Mouse (Mus musculus): Measurements from ENCODE around the gene Zbtb11.

Gene Zbtb11

GRCm38 (mm10) chr16:55969147-55969546 lies 4.5 kb upstream of the Zbtb11 start:
- ATAC-seq (ENCODE audit: insufficient number of reproducible peaks, low FRiP score, low TSS enrichment): no peak

- ATAC-seq (ENCODE audit: insufficient number of reproducible peaks, low FRiP score, low TSS enrichment): no peak
Observed at GRCm38 (mm10) chr16:55970416-55970815, 3.3 kb upstream of the Zbtb11 start.

GRCm38 (mm10) chr16:55971735-55972615 lies 1.7 kb upstream of the Zbtb11 start:
- no peak for ATAC-seq (ENCODE audit: insufficient number of reproducible peaks, low FRiP score, low TSS enrichment)

- no peak for ATAC-seq (ENCODE audit: insufficient number of reproducible peaks, low FRiP score, low TSS enrichment)
Observed at GRCm38 (mm10) chr16:55972626-55973201, 969 bp upstream of the Zbtb11 start.

- ATAC-seq (ENCODE audit: insufficient number of reproducible peaks, low FRiP score, low TSS enrichment): peak; percentile 49
Observed at GRCm38 (mm10) chr16:55974256-55974902, 696 bp downstream of the Zbtb11 start.

GRCm38 (mm10) chr16:55974903-55975285 lies 1.2 kb downstream of the Zbtb11 start:
- 0 out of 2 replicates have a peak, but pooled peaks have one; percentile 3 for ATAC-seq (ENCODE audit: insufficient number of reproducible peaks, low FRiP score, low TSS enrichment)

GRCm38 (mm10) chr16:55986001-55986400 lies 12.3 kb downstream of the Zbtb11 start:
- ATAC-seq (ENCODE audit: insufficient number of reproducible peaks, low FRiP score, low TSS enrichment): no peak

GRCm38 (mm10) chr16:55990311-55990710 lies 16.6 kb downstream of the Zbtb11 start:
- no peak for ATAC-seq (ENCODE audit: insufficient number of reproducible peaks, low FRiP score, low TSS enrichment)

- no peak for ATAC-seq (ENCODE audit: insufficient number of reproducible peaks, low FRiP score, low TSS enrichment)
Observed at GRCm38 (mm10) chr16:55994235-55994634, 20.6 kb downstream of the Zbtb11 start.

GRCm38 (mm10) chr16:56006798-56007197 lies 33.1 kb downstream of the Zbtb11 start:
- no peak for ATAC-seq (ENCODE audit: insufficient number of reproducible peaks, low FRiP score, low TSS enrichment)

- ATAC-seq (ENCODE audit: insufficient number of reproducible peaks, low FRiP score, low TSS enrichment): no peak
Observed at GRCm38 (mm10) chr16:56008862-56009261, 35.2 kb downstream of the Zbtb11 start.

GRCm38 (mm10) chr16:56012789-56013743 lies 39.4 kb downstream of the Zbtb11 start:
- no peak for ATAC-seq (ENCODE audit: insufficient number of reproducible peaks, low FRiP score, low TSS enrichment)

GRCm38 (mm10) chr16:56014076-56014475 lies 40.4 kb downstream of the Zbtb11 start:
- ATAC-seq (ENCODE audit: insufficient number of reproducible peaks, low FRiP score, low TSS enrichment): no peak

- ATAC-seq (ENCODE audit: insufficient number of reproducible peaks, low FRiP score, low TSS enrichment): no peak
Observed at GRCm38 (mm10) chr16:56019660-56020059, 46.0 kb downstream of the Zbtb11 start.

GRCm38 (mm10) chr16:56027854-56028629 lies 54.4 kb downstream of the Zbtb11 start:
- ATAC-seq (ENCODE audit: insufficient number of reproducible peaks, low FRiP score, low TSS enrichment): no peak

GRCm38 (mm10) chr16:56028722-56029551 lies 55.3 kb downstream of the Zbtb11 start:
- ATAC-seq (ENCODE audit: insufficient number of reproducible peaks, low FRiP score, low TSS enrichment): peak; percentile 75

GRCm38 (mm10) chr16:56029661-56030082 lies 56.0 kb downstream of the Zbtb11 start, which contains the start of gene Pcnp:
Gene Pcnp (minus strand): TSS chr16:56029739.
- ATAC-seq (ENCODE audit: insufficient number of reproducible peaks, low FRiP score, low TSS enrichment): peak; percentile 99

GRCm38 (mm10) chr16:56034566-56034965 lies 60.9 kb downstream of the Zbtb11 start:
- no peak for ATAC-seq (ENCODE audit: insufficient number of reproducible peaks, low FRiP score, low TSS enrichment)

Data from cerebellum, adult (tissue).